Mouse (Mus musculus) midbrain, embryonic 11.5 days (tissue): ENCODE results near the gene Sh3pxd2b. TPM values are rescaled to one million over a fixed set of nuclear protein-coding genes. Genes with fewer than 3 reads are reported as not detected.

Experiments used
- ATAC-seq: fragments of 200-750 bp; cut with Nextera tagmentation; 2 replicates; pipeline ENCODE4 v1.8.0; 2017; ENCODE audit warnings: moderate TSS enrichment, moderate library complexity; ENCODE audit not compliant: low FRiP score
- DNase-seq: peaks from one replicate; pipeline ENCODE4 v3.0.0; 2015; ENCODE audit warnings: low spot score; ENCODE audit errors: missing footprints
- H3K27ac ChIP-seq: fragments of 300-500 bp; sonication (generic); 2 replicates; pipeline ENCODE4 v1.5.1; 2014; ENCODE audit warnings: low read depth, low read length
- H3K27me3 ChIP-seq: fragments of 300-500 bp; sonication (generic); 2 replicates; pipeline ENCODE4 v1.6.1; 2014; ENCODE audit warnings: mild to moderate bottlenecking, low read length, moderate library complexity, mixed read lengths; ENCODE audit not compliant: control insufficient read depth, insufficient read depth
- H3K36me3 ChIP-seq: fragments of 300-500 bp; sonication (generic); 2 replicates; pipeline ENCODE4 v1.6.1; 2014; ENCODE audit warnings: mild to moderate bottlenecking, low read length, moderate library complexity, mixed read lengths; ENCODE audit not compliant: control insufficient read depth, insufficient read depth
- H3K4me1 ChIP-seq: fragments of 300-500 bp; sonication (generic); 2 replicates; pipeline ENCODE4 v1.6.1; 2014; ENCODE audit warnings: low read length; ENCODE audit not compliant: control insufficient read depth, insufficient read depth
- H3K4me2 ChIP-seq: fragments of 300-500 bp; sonication (generic); 2 replicates; pipeline ENCODE4 v1.6.1; 2014; ENCODE audit warnings: mild to moderate bottlenecking, moderate library complexity
- H3K4me3 ChIP-seq: fragments of 300-500 bp; sonication (generic); 2 replicates; pipeline ENCODE4 v1.5.1; 2014; ENCODE audit warnings: low read depth, low read length
- H3K9ac ChIP-seq: fragments of 300-500 bp; sonication (generic); 2 replicates; pipeline ENCODE4 v1.6.1; 2014; ENCODE audit warnings: low read length
- H3K9me3 ChIP-seq: fragments of 300-500 bp; sonication (generic); 2 replicates; pipeline ENCODE4 v1.6.1; 2016; ENCODE audit warnings: low read length; ENCODE audit not compliant: control insufficient read depth
- WGBS: fragments of 180-500 bp; shearing (Covaris S2); extraction: QIAGEN DNeasy Blood & Tissue Kit; methylation state at CpG from one replicate; pipeline ENCODE4 v1.1.7; 2014; 5-methylcytosine and 5-hydroxymethylcytosine counted together
- polyA plus RNA-seq: library from polyadenylated mRNA; unstranded; fragments of >200 nt; fragmentation: Nextera tagmentation; extraction: Ambion mirVana; gene quantifications from 2 replicates; pipeline ENCODE4 v1.2.1, GENCODE M21; 2014

The Sh3pxd2b gene
- polyA plus RNA-seq, 1 experiment from 2014 or later, result 23.2 TPM

DNA sequence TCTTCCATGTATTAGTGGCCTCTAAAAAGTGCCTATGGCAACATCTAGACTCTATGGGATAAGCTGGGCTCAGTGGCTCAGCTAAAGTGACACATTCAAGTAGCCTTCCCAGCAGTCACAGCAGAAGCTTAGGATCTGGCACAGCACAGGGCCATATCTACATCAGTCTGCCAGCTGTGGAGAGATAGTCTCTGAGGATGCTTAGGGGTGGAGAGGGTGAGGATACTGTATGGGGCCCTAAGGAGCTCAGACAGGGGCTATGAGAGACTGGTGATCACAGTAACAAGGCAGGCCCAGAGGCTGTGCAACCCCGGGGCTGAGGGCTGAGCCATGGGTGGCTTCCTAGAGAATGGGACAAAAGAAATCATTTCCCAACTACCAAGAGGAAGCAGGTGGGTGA, 40.6 kb upstream of the Sh3pxd2b start:
- Histone ChIP-seq H3K4me2 (no peak overlapping the region), H3K4me3 (no peak overlapping the region), H3K9me3 (no peaks in the 10 kb centered on the region), H3K36me3 (no peaks in the 10 kb centered on the region), H3K4me1 (0 out of 2 replicates have a peak, but pooled peaks cover 2% of the 10 kb centered on the region), H3K27me3 (no peaks in the 10 kb centered on the region), H3K27ac (no peak overlapping the region), H3K9ac (no peak overlapping the region)
- 53% methylated on average over 1 of the region's 1 CpGs for WGBS
- DNase-seq (no peak), ATAC-seq (no peak)

- H3K4me2 ChIP-seq, result no peak overlapping the region
- H3K9me3 ChIP-seq, result no peaks in the 10 kb centered on the region
- H3K27me3 ChIP-seq, result no peaks in the 10 kb centered on the region
- ATAC-seq (no peak), DNase-seq (no peak)
- 0 out of 2 replicates have a peak, but pooled peaks cover 2% of the 10 kb centered on the region for H3K4me1 ChIP-seq
- 51% methylated on average over 4 of the region's 4 CpGs for WGBS
- H3K9ac ChIP-seq, result no peak overlapping the region
- no peak overlapping the region for H3K27ac ChIP-seq
- H3K4me3 ChIP-seq, result no peak overlapping the region
- H3K36me3 ChIP-seq, result no peaks in the 10 kb centered on the region
Measured at GRCm38 (mm10) chr11:32309446-32309845, 38.2 kb upstream of the Sh3pxd2b start.

DNA sequence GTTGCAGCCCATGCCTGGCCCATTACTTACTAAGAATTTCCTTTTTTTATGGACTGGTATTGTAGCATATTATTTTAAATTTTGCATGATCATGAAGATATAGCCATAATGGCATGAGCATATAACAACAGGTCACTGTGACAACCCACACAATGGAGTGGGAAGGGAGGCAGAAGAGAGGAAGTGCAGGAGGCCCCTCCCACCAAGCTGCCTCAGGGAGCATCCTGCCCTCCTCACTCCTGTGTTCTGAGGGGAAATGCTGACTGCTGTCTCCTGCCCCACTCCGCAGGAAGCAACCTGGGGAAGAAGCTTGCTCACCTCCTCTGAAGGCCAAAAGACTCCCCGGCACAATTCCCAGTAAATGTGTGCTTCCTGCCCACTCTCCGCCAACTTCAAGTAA, 37.7 kb upstream of the Sh3pxd2b start:
- no peak overlapping the region for H3K4me3 ChIP-seq
- H3K9me3 ChIP-seq, result no peaks in the 10 kb centered on the region
- H3K4me1 ChIP-seq, result 0 out of 2 replicates have a peak, but pooled peaks cover 2% of the 10 kb centered on the region
- no peak for DNase-seq
- H3K4me2 ChIP-seq, result no peak overlapping the region
- no peak for ATAC-seq
- H3K27ac ChIP-seq, result no peak overlapping the region
- 81% methylated on average over 3 of the region's 3 CpGs for WGBS
- H3K36me3 ChIP-seq, result no peaks in the 10 kb centered on the region
- H3K27me3 ChIP-seq, result no peaks in the 10 kb centered on the region
- no peak overlapping the region for H3K9ac ChIP-seq

DNA sequence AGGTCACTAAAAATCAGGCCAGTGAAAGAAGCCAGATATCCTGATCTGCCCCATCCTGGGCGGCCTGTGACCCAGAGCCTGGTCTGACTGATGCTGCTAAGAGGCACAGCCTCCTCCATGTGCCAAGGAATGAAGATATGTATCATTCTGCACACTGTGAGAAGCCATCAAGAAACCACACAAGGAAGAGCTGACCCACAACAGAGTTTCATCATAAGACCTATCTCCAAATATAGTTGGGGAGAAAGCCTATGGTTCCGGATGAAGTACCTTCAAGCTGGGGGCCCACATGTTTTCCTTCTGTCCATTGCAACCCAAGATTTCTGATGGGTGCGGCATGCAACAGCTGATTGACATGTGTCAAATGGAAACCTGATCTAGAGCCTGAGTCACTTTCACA, 31.6 kb upstream of the Sh3pxd2b start:
- Histone ChIP-seq H3K9ac (no peak overlapping the region), H3K4me2 (no peak overlapping the region), H3K27ac (no peak overlapping the region), H3K9me3 (no peaks in the 10 kb centered on the region), H3K27me3 (no peaks in the 10 kb centered on the region), H3K4me3 (no peak overlapping the region), H3K4me1 (no peaks in the 10 kb centered on the region), H3K36me3 (no peaks in the 10 kb centered on the region)
- no peak for DNase-seq
- 84% methylated on average over 3 of the region's 3 CpGs for WGBS
- ATAC-seq, result no peak

- Histone ChIP-seq H3K4me3 (no peak overlapping the region), H3K27ac (no peak overlapping the region), H3K9ac (no peak overlapping the region), H3K4me1 (no peaks in the 10 kb centered on the region), H3K9me3 (no peaks in the 10 kb centered on the region), H3K4me2 (no peak overlapping the region), H3K36me3 (no peaks in the 10 kb centered on the region), H3K27me3 (no peaks in the 10 kb centered on the region)
- DNase-seq, result no peak
- 68% methylated on average over 11 of the region's 11 CpGs for WGBS
- ATAC-seq, result no peak
Measured at GRCm38 (mm10) chr11:32320507-32321195, 27.0 kb upstream of the Sh3pxd2b start.

- Histone ChIP-seq H3K27ac (no peak overlapping the region), H3K4me3 (no peak overlapping the region), H3K36me3 (no peaks in the 10 kb centered on the region), H3K27me3 (no peaks in the 10 kb centered on the region), H3K4me1 (no peaks in the 10 kb centered on the region), H3K9ac (no peak overlapping the region), H3K9me3 (no peaks in the 10 kb centered on the region), H3K4me2 (no peak overlapping the region)
- ATAC-seq, result no peak
- peak; percentile 96 for DNase-seq
- WGBS, result 35% methylated on average over 8 of the region's 8 CpGs
Measured at GRCm38 (mm10) chr11:32321196-32321565, 26.4 kb upstream of the Sh3pxd2b start.

- ATAC-seq, result peak; percentile 91
- Histone ChIP-seq H3K4me3 (no peak overlapping the region), H3K4me1 (no peaks in the 10 kb centered on the region)
Measured at GRCm38 (mm10) chr11:32324609-32325008, 23.0 kb upstream of the Sh3pxd2b start.

GRCm38 (mm10) chr11:32331075-32331474, 16.5 kb upstream of the Sh3pxd2b start:
- 64% methylated on average over 6 of the region's 6 CpGs for WGBS
- Histone ChIP-seq H3K9me3 (no peaks in the 10 kb centered on the region), H3K27ac (no peak overlapping the region), H3K9ac (no peak overlapping the region), H3K27me3 (no peaks in the 10 kb centered on the region), H3K4me2 (no peak overlapping the region), H3K4me3 (no peak overlapping the region), H3K36me3 (no peaks in the 10 kb centered on the region), H3K4me1 (no peaks in the 10 kb centered on the region)
- no peak for ATAC-seq
- DNase-seq, result peak; percentile 8

More at GRCm38 (mm10) chr11:32324609-32325008, 23.0 kb upstream of the Sh3pxd2b start:
- Histone ChIP-seq H3K36me3 (no peaks in the 10 kb centered on the region), H3K9me3 (no peaks in the 10 kb centered on the region), H3K9ac (no peak overlapping the region), H3K27me3 (no peaks in the 10 kb centered on the region), H3K27ac (no peak overlapping the region), H3K4me2 (peak overlapping the region; percentile 15; the same call in 1 of the 2 replicates)
- 12% methylated on average over 15 of the region's 15 CpGs for WGBS
- peak; percentile 100 for DNase-seq

- ATAC-seq, result no peak
- Histone ChIP-seq H3K36me3 (no peaks in the 10 kb centered on the region), H3K9ac (no peak overlapping the region), H3K4me3 (no peak overlapping the region), H3K4me2 (no peak overlapping the region), H3K27me3 (no peaks in the 10 kb centered on the region), H3K27ac (no peak overlapping the region), H3K4me1 (no peaks in the 10 kb centered on the region), H3K9me3 (no peaks in the 10 kb centered on the region)
- WGBS, result 72% methylated on average over 5 of the region's 5 CpGs
- DNase-seq, result no peak
Measured at GRCm38 (mm10) chr11:32331861-32332260, 15.8 kb upstream of the Sh3pxd2b start.
